Mouse (Mus musculus) olfactory bulb, adult 2 months (tissue): ENCODE results near the gene Nckap1.

ENCODE experiments used
- CTCF ChIP-seq: fragments of 200-500 bp; IDR thresholded peaks from 2 replicates; pipeline ENCODE4 v1.5.1; 2012; ENCODE audit warnings: low read depth, mild to moderate bottlenecking, low read length, moderate library complexity; ENCODE audit not compliant: insufficient read depth
- POLR2A ChIP-seq: fragments of 200-500 bp; IDR thresholded peaks from 2 replicates; pipeline ENCODE4 v1.6.1; 2012; ENCODE audit warnings: mild to moderate bottlenecking, low read depth, low read length, moderate library complexity; ENCODE audit not compliant: insufficient read depth

GRCm38 (mm10) chr2:80612286-80612685 is 31.1 kb upstream of the Nckap1 start:
- TF ChIP-seq POLR2A (no peak), CTCF (no peak)
